Mouse (Mus musculus) spleen, adult 2 months (tissue): ENCODE results near the gene Cnst.

Experiments used
- CTCF ChIP-seq: fragments of 200-500 bp; IDR thresholded peaks from 2 replicates; pipeline ENCODE4 v1.5.1; 2011; ENCODE audit warnings: mild to moderate bottlenecking, inconsistent platforms; ENCODE audit not compliant: insufficient read depth, insufficient read length, insufficient replicate concordance; ENCODE audit errors: extremely low read depth
- POLR2A ChIP-seq: fragments of 200-500 bp; IDR thresholded peaks from 2 replicates; pipeline ENCODE4 v1.6.1; 2011; ENCODE audit warnings: low read depth, low read length, inconsistent platforms

DNA sequence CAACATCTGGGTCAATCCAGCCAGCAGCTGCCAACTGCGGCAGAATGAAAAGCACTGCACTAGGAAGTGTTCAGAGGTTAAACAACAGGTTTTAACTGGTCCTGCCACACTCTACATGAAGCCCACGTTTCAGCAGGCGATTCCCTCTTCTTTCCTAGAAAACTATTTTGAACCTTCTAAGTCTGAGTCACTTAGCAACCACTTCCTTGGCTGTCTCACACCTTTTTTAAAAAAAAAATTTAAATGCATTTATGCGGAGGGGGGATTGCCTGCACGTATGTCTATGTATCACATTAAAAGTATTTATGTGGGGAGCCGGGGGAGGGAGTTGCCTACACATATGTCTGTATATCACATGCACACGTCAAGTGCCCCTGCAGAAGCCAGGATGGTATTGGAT is 34.3 kb upstream of the Cnst start:
- TF ChIP-seq POLR2A, result no peak
- no peak for TF ChIP-seq CTCF
